Mouse (Mus musculus) embryonic facial prominence, embryonic 11.5 days (tissue): Measurements from ENCODE around the gene Popdc2. TPM values are rescaled to one million over a fixed set of nuclear protein-coding genes. Genes with fewer than 3 reads are reported as not detected.

Source experiments
- ATAC-seq: fragments of 200-750 bp; cut with Nextera tagmentation; replicated peaks from 2 replicates; pipeline ENCODE4 v1.8.0; 2017; ENCODE audit warnings: low read depth; ENCODE audit not compliant: insufficient number of reproducible peaks, low FRiP score, low TSS enrichment
- DNase-seq: peaks from one replicate; pipeline ENCODE4 v3.0.0-alpha.2; 2015; ENCODE audit warnings: low spot score
- H3K27ac ChIP-seq: fragments of 300-500 bp; sonication (generic); replicated peaks from 2 replicates; pipeline ENCODE4 v1.5.1; 2014; ENCODE audit warnings: mild to moderate bottlenecking, low read depth, low read length, control low read depth
- H3K27me3 ChIP-seq: fragments of 300-500 bp; sonication (generic); 2 replicates; pipeline ENCODE4 v1.6.1; 2014; ENCODE audit warnings: mild to moderate bottlenecking, low read length, moderate library complexity, mixed read lengths; ENCODE audit not compliant: control insufficient read depth, insufficient read depth
- H3K36me3 ChIP-seq: fragments of 300-500 bp; sonication (generic); replicated peaks from 2 replicates; pipeline ENCODE4 v1.6.1; 2014; ENCODE audit warnings: low read depth, mild to moderate bottlenecking, low read length, moderate library complexity, mixed read lengths; ENCODE audit not compliant: control insufficient read depth, insufficient read depth
- H3K4me1 ChIP-seq: fragments of 300-500 bp; sonication (generic); 2 replicates; pipeline ENCODE4 v1.6.1; 2014; ENCODE audit warnings: low read length, mixed read lengths; ENCODE audit not compliant: control insufficient read depth, insufficient read depth
- H3K4me2 ChIP-seq: fragments of 300-500 bp; sonication (generic); 2 replicates; pipeline ENCODE4 v1.6.1; 2014; ENCODE audit warnings: low read depth, mild to moderate bottlenecking, control low read depth, low read length, moderate library complexity
- H3K4me3 ChIP-seq: fragments of 300-500 bp; sonication (generic); 2 replicates; pipeline ENCODE4 v1.5.1; 2014; ENCODE audit warnings: low read depth, low read length, control low read depth
- H3K9ac ChIP-seq: fragments of 300-500 bp; sonication (generic); replicated peaks from 2 replicates; pipeline ENCODE4 v1.6.1; 2014; ENCODE audit warnings: mild to moderate bottlenecking, control low read depth, low read length
- H3K9me3 ChIP-seq: fragments of 300-500 bp; sonication (generic); replicated peaks from 2 replicates; pipeline ENCODE4 v1.6.1; 2016; ENCODE audit warnings: mild to moderate bottlenecking, low read length, inconsistent platforms, mixed read lengths; ENCODE audit not compliant: control insufficient read depth
- WGBS: fragments of 180-500 bp; shearing (Covaris S2); extraction: QIAGEN DNeasy Blood & Tissue Kit; methylation state at CpG from one replicate; pipeline ENCODE4 v1.1.7; 2014; 5-methylcytosine and 5-hydroxymethylcytosine counted together
- polyA plus RNA-seq: library from polyadenylated mRNA; unstranded; fragments of >200 nt; fragmentation: Nextera tagmentation; extraction: Ambion mirVana; gene quantifications from 2 replicates; pipeline ENCODE4 v1.2.1, GENCODE M21; 2014

The Popdc2 gene
- polyA plus RNA-seq, 1 experiment from 2014 or later = 1.5 TPM

GRCm38 (mm10) chr16:38400311-38400960, 38.4 kb downstream of the Popdc2 start:
- Histone ChIP-seq H3K4me2 (no peak overlapping the region), H3K27me3 (no peaks in the 10 kb centered on the region), H3K27ac (no peak overlapping the region), H3K9me3 (no peaks in the 10 kb centered on the region), H3K4me3 (0 out of 2 replicates have a peak overlapping the region, but pooled peaks have one; percentile 11), H3K9ac (peak overlapping the region; percentile 50), H3K4me1 (no peaks in the 10 kb centered on the region), H3K36me3 (no peaks in the 10 kb centered on the region)
- WGBS = 77% methylated on average over 9 of the region's 9 CpGs
- DNase-seq (no peak), ATAC-seq (no peak)

DNA sequence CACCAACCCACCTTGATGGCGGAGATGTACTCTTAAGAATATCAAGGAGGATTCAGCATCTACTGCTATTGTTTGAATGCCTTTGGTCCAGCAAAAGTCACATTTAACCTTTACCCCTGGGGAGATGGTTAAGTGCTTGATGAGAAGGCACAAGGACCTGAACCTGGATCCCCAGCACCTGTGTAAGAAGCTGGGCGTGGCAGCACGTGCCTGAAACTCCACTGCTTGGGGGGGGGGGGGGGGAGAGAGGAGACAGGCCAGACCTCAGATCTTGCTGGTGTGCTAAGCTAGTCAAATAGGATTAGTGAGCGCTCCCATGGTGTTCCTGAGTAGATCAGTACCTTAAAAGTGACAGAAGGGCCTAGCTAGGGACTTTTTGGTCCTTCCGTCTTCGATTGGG, 39.5 kb downstream of the Popdc2 start:
- Histone ChIP-seq H3K4me3 (no peak overlapping the region), H3K36me3 (no peaks in the 10 kb centered on the region), H3K9me3 (no peaks in the 10 kb centered on the region), H3K9ac (no peak overlapping the region), H3K4me2 (no peak overlapping the region), H3K27ac (no peak overlapping the region), H3K4me1 (no peaks in the 10 kb centered on the region), H3K27me3 (no peaks in the 10 kb centered on the region)
- no peak for DNase-seq
- ATAC-seq = no peak
- 85% methylated on average over 6 of the region's 6 CpGs for WGBS

DNA sequence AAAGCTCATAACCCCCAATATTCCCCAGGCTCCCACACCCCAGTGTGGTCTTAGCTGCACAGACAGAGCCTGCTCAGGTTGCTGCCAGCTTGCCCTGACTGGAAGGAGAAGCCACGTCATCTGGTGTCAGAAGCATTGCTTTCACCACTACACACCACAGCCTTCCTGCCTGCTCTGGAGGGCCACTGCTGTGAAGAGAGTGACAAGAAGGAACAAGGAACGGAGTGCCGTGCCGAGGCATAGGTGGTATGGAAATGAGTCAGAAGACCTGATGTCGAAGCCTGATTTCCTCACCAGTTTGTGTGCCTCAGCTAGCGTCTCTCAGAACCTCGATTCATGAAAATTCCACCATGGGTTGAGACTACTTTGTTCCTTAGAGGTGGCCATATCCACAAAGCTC, 41.6 kb downstream of the Popdc2 start:
- ATAC-seq = no peak
- 82% methylated on average over 7 of the region's 7 CpGs for WGBS
- H3K4me2 ChIP-seq = no peak overlapping the region

DNA sequence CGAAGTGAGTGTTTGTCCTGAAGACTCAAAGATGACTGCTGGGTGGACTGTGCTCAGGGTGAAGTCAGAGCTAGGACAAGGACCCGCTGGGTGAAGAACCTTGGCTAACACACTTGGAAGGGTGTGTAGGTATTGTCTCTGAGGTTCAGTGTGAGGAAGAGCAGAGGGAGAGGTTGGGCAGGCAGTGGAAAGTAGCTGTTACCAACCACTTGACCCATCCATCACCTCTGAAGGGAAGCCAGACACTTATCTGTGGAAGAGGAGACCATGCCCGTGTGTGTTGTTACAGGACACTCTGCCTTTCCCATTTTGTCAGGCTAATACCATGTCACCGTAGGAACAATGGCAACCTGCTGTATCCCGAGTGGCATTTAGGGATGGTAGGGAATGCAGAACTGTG, 44.3 kb downstream of the Popdc2 start:
- no peak overlapping the region for H3K4me2 ChIP-seq
- no peak overlapping the region for H3K9ac ChIP-seq
- no peaks in the 10 kb centered on the region for H3K4me1 ChIP-seq
- H3K9me3 ChIP-seq = no peaks in the 10 kb centered on the region
- no peak overlapping the region for H3K27ac ChIP-seq
- 77% methylated on average over 5 of the region's 5 CpGs for WGBS
- no peaks in the 10 kb centered on the region for H3K27me3 ChIP-seq
- no peak for DNase-seq
- no peak for ATAC-seq
- H3K36me3 ChIP-seq = no peaks in the 10 kb centered on the region
- H3K4me3 ChIP-seq = no peak overlapping the region

More for the DNA sequence above, 41.6 kb downstream of the Popdc2 start:
- Histone ChIP-seq H3K4me3 (no peak overlapping the region), H3K27ac (no peak overlapping the region), H3K9me3 (no peaks in the 10 kb centered on the region), H3K4me1 (no peaks in the 10 kb centered on the region), H3K9ac (no peak overlapping the region), H3K27me3 (no peaks in the 10 kb centered on the region), H3K36me3 (no peaks in the 10 kb centered on the region)
- DNase-seq = no peak

DNA sequence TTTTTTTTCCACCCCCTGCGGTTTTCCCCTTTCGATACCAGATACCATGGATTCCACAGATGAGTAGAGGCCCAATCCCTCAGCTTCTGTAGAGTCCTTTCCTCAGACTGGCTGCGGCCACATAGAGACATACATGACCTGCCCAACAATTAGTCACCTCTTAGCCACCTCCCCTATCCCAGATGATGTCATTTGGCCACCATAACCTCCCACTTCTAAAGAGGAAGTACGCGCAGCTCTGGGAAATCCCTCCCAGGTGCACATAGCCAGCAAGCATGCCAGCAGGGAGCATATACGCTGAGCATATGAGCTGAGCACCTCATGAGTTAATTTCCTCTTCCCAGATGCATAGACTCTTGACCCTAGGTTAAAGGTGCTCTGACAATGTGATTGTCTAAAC, 44.7 kb downstream of the Popdc2 start:
- no peak for DNase-seq
- no peak overlapping the region for H3K9ac ChIP-seq
- no peaks in the 10 kb centered on the region for H3K36me3 ChIP-seq
- no peak overlapping the region for H3K4me2 ChIP-seq
- H3K27ac ChIP-seq = no peak overlapping the region
- WGBS = 82% methylated on average over 6 of the region's 6 CpGs
- no peaks in the 10 kb centered on the region for H3K9me3 ChIP-seq
- no peak overlapping the region for H3K4me3 ChIP-seq
- ATAC-seq = no peak
- H3K4me1 ChIP-seq = no peaks in the 10 kb centered on the region
- H3K27me3 ChIP-seq = no peaks in the 10 kb centered on the region

- no peaks in the 10 kb centered on the region for H3K4me1 ChIP-seq
- WGBS = 37% methylated on average over 5 of the region's 5 CpGs
Observed at GRCm38 (mm10) chr16:38407584-38407983, 45.6 kb downstream of the Popdc2 start.

DNA sequence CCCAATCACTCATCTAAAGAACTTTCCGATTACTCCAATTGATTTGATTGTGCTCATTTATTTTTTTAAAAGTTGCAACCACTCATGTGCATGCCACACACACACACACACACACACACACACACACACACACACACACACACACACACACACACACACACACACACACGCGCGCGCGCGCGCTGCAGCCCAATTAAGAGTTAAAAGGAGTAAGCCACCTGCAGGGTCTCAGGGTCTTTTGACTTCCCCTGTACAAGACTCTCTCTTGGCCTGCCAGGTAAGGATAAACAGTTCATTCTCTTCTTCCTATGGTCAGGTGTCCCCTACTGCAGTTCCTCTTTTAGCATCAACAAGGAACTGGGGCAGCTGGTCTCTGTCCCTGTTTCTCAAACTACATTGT, 46.4 kb downstream of the Popdc2 start:
- no peak overlapping the region for H3K9ac ChIP-seq
- H3K27ac ChIP-seq = no peak overlapping the region
- no peaks in the 10 kb centered on the region for H3K4me1 ChIP-seq
- H3K9me3 ChIP-seq = no peaks in the 10 kb centered on the region
- H3K4me3 ChIP-seq = no peak overlapping the region
- ATAC-seq (no peak), DNase-seq (no peak)
- H3K36me3 ChIP-seq = no peaks in the 10 kb centered on the region
- H3K4me2 ChIP-seq = no peak overlapping the region
- WGBS = 95% methylated on average over 8 of the region's 8 CpGs
- H3K27me3 ChIP-seq = no peaks in the 10 kb centered on the region

More at GRCm38 (mm10) chr16:38407584-38407983, 45.6 kb downstream of the Popdc2 start:
- ATAC-seq = no peak
- Histone ChIP-seq H3K4me3 (no peak overlapping the region), H3K9ac (no peak overlapping the region), H3K27ac (no peak overlapping the region), H3K36me3 (no peaks in the 10 kb centered on the region), H3K4me2 (no peak overlapping the region), H3K9me3 (no peaks in the 10 kb centered on the region), H3K27me3 (no peaks in the 10 kb centered on the region)
- no peak for DNase-seq

DNA sequence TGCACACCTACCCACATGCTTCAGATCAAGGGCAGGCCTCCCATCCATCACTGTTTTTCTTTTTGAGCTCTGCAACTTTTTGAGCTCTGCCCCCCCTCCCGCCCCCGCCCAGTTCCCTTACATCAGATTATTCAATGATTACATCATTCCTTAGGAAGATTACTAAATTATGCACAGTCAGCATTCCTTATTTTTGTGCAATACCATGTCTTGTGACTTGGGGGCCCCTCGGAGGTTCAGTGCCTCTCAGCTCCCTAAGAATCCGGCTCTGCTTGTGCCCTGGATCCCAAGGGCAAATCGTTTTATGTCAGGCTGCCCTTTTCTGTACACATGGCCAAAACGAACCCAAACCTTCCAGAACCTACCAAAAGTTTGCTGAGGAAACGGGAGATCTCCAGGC, 52.9 kb downstream of the Popdc2 start:
- WGBS = 83% methylated on average over 7 of the region's 7 CpGs
- H3K9me3 ChIP-seq = no peaks in the 10 kb centered on the region
- DNase-seq (no peak), ATAC-seq (no peak)
- no peak overlapping the region for H3K4me3 ChIP-seq
- no peaks in the 10 kb centered on the region for H3K36me3 ChIP-seq
- no peaks in the 10 kb centered on the region for H3K4me1 ChIP-seq
- no peaks in the 10 kb centered on the region for H3K27me3 ChIP-seq
- H3K9ac ChIP-seq = no peak overlapping the region
- H3K27ac ChIP-seq = no peak overlapping the region
- H3K4me2 ChIP-seq = no peak overlapping the region
